Mouse (Mus musculus) forebrain, embryonic 13.5 days (tissue): ENCODE measurements at regions not wholly inside any gene's neighbourhood (a gene's known extent, or its start where the extent isn't known, plus 50 kb on each side); places are given as distances from the start of the nearest gene placed in this dataset.
A peak's percentile ranks its signal among the peaks of the same experiment; 100 is the strongest.

Experiments used
- ATAC-seq: fragments of 200-750 bp; cut with Nextera tagmentation; 2 replicates; pipeline ENCODE4 v1.8.0; 2017
- H3K27ac ChIP-seq: fragments of 300-500 bp; sonication (generic); 2 replicates; pipeline ENCODE4 v1.5.1; 2015; ENCODE audit warnings: inconsistent platforms, mild to moderate bottlenecking, moderate library complexity
- H3K27me3 ChIP-seq: fragments of 300-500 bp; sonication (generic); 2 replicates; pipeline ENCODE4 v1.6.1; 2015; ENCODE audit warnings: mild to moderate bottlenecking, inconsistent platforms
- H3K36me3 ChIP-seq: fragments of 300-500 bp; sonication (generic); 2 replicates; pipeline ENCODE4 v1.6.1; 2015; ENCODE audit warnings: mild to moderate bottlenecking, inconsistent platforms; ENCODE audit not compliant: poor library complexity, severe bottlenecking
- H3K4me1 ChIP-seq: fragments of 300-500 bp; sonication (generic); 2 replicates; pipeline ENCODE4 v1.6.1; 2015; ENCODE audit warnings: inconsistent platforms
- H3K4me2 ChIP-seq: fragments of 300-500 bp; sonication (generic); 2 replicates; pipeline ENCODE4 v1.6.1; 2015; ENCODE audit warnings: inconsistent platforms, mild to moderate bottlenecking, moderate library complexity
- H3K4me3 ChIP-seq: fragments of 300-500 bp; sonication (generic); 2 replicates; pipeline ENCODE4 v1.5.1; 2015; ENCODE audit warnings: mild to moderate bottlenecking, inconsistent platforms
- H3K9ac ChIP-seq: fragments of 300-500 bp; sonication (generic); 2 replicates; pipeline ENCODE4 v1.6.1; 2015; ENCODE audit warnings: mild to moderate bottlenecking, inconsistent platforms
- H3K9me3 ChIP-seq: fragments of 300-500 bp; sonication (generic); replicated peaks from 2 replicates; pipeline ENCODE4 v1.6.1; 2016; ENCODE audit warnings: inconsistent platforms
- WGBS: fragments of 180-500 bp; shearing (Covaris S2); methylation state at CpG from one replicate; pipeline ENCODE4 v1.1.7; 2015; 5-methylcytosine and 5-hydroxymethylcytosine counted together

- ATAC-seq: peak; percentile 97
- WGBS: 1% methylated on average over 6 of the region's 6 CpGs
- peaks cover 35% of the 10 kb centered on the region for H3K4me1 ChIP-seq
- H3K27ac ChIP-seq: no peak overlapping the region
- H3K27me3 ChIP-seq: peaks cover 71% of the 10 kb centered on the region
- H3K9me3 ChIP-seq: no peaks in the 10 kb centered on the region
- no peak overlapping the region for H3K9ac ChIP-seq
- H3K4me3 ChIP-seq: no peak overlapping the region
- no peak overlapping the region for H3K4me2 ChIP-seq
- no peaks in the 10 kb centered on the region for H3K36me3 ChIP-seq
Measured at GRCm38 (mm10) chr4:153224618-153225177, 257.9 kb downstream of the Ajap1 start.

GRCm38 (mm10) chr4:153223019-153223418, 259.6 kb downstream of the Ajap1 start:
- Histone ChIP-seq H3K36me3 (no peaks in the 10 kb centered on the region), H3K27ac (no peak overlapping the region), H3K27me3 (peaks cover 70% of the 10 kb centered on the region), H3K9me3 (no peaks in the 10 kb centered on the region), H3K4me1 (peaks cover 35% of the 10 kb centered on the region), H3K4me3 (no peak overlapping the region), H3K4me2 (no peak overlapping the region), H3K9ac (no peak overlapping the region)
- WGBS: 75% methylated on average over 5 of the region's 5 CpGs
- ATAC-seq: no peak

- Histone ChIP-seq H3K9me3 (no peaks in the 10 kb centered on the region), H3K27me3 (peaks cover 70% of the 10 kb centered on the region), H3K4me2 (no peak overlapping the region), H3K9ac (no peak overlapping the region), H3K27ac (no peak overlapping the region), H3K36me3 (no peaks in the 10 kb centered on the region), H3K4me3 (no peak overlapping the region), H3K4me1 (peaks cover 29% of the 10 kb centered on the region)
- no peak for ATAC-seq
- WGBS: 30% methylated on average over 5 of the region's 6 CpGs
Measured at GRCm38 (mm10) chr4:153220485-153220884, 262.1 kb downstream of the Ajap1 start.

- peaks cover 74% of the 10 kb centered on the region for H3K27me3 ChIP-seq
- H3K9me3 ChIP-seq: no peaks in the 10 kb centered on the region
- no peak overlapping the region for H3K27ac ChIP-seq
- H3K4me2 ChIP-seq: no peak overlapping the region
- H3K9ac ChIP-seq: no peak overlapping the region
- H3K4me3 ChIP-seq: no peak overlapping the region
- ATAC-seq: no peak
- 38% methylated on average over 7 of the region's 7 CpGs for WGBS
- H3K36me3 ChIP-seq: no peaks in the 10 kb centered on the region
- H3K4me1 ChIP-seq: peaks cover 25% of the 10 kb centered on the region
Measured at GRCm38 (mm10) chr4:153220074-153220473, 262.5 kb downstream of the Ajap1 start.

GRCm38 (mm10) chr4:153217541-153217980, 265.1 kb downstream of the Ajap1 start:
- Histone ChIP-seq H3K9me3 (no peaks in the 10 kb centered on the region), H3K36me3 (no peaks in the 10 kb centered on the region), H3K27ac (no peak overlapping the region), H3K4me3 (no peak overlapping the region), H3K9ac (no peak overlapping the region), H3K4me1 (peaks cover 7% of the 10 kb centered on the region), H3K27me3 (peaks cover 71% of the 10 kb centered on the region), H3K4me2 (no peak overlapping the region)
- ATAC-seq: no peak
- WGBS: 84% methylated on average over 9 of the region's 9 CpGs

- Histone ChIP-seq H3K4me1 (peaks cover 8% of the 10 kb centered on the region), H3K9ac (no peak overlapping the region), H3K4me3 (no peak overlapping the region), H3K27ac (no peak overlapping the region), H3K4me2 (no peak overlapping the region), H3K36me3 (no peaks in the 10 kb centered on the region), H3K9me3 (no peaks in the 10 kb centered on the region), H3K27me3 (peaks cover 41% of the 10 kb centered on the region)
- 47% methylated on average over 11 of the region's 11 CpGs for WGBS
- ATAC-seq: no peak
Measured at GRCm38 (mm10) chr4:153212095-153212494, 270.5 kb downstream of the Ajap1 start.

GRCm38 (mm10) chr4:153208822-153209221, 273.8 kb downstream of the Ajap1 start:
- 42% methylated on average over 2 of the region's 2 CpGs for WGBS
- Histone ChIP-seq H3K4me1 (peaks cover 15% of the 10 kb centered on the region), H3K27me3 (peaks cover 25% of the 10 kb centered on the region), H3K9me3 (no peaks in the 10 kb centered on the region), H3K27ac (no peak overlapping the region), H3K36me3 (no peaks in the 10 kb centered on the region), H3K4me2 (no peak overlapping the region), H3K9ac (no peak overlapping the region), H3K4me3 (no peak overlapping the region)
- ATAC-seq: no peak

GRCm38 (mm10) chr4:153208215-153208614, 274.4 kb downstream of the Ajap1 start:
- Histone ChIP-seq H3K9me3 (no peaks in the 10 kb centered on the region), H3K4me2 (no peak overlapping the region), H3K27me3 (peaks cover 21% of the 10 kb centered on the region), H3K9ac (no peak overlapping the region), H3K4me3 (no peak overlapping the region), H3K36me3 (no peaks in the 10 kb centered on the region), H3K27ac (no peak overlapping the region), H3K4me1 (peaks cover 15% of the 10 kb centered on the region)
- ATAC-seq: no peak
- WGBS: 81% methylated on average over 6 of the region's 6 CpGs

GRCm38 (mm10) chr4:153207578-153208102, 275.0 kb downstream of the Ajap1 start:
- Histone ChIP-seq H3K27ac (no peak overlapping the region), H3K4me3 (no peak overlapping the region), H3K4me2 (no peak overlapping the region), H3K36me3 (no peaks in the 10 kb centered on the region), H3K4me1 (peaks cover 15% of the 10 kb centered on the region), H3K27me3 (peaks cover 27% of the 10 kb centered on the region), H3K9ac (no peak overlapping the region), H3K9me3 (no peaks in the 10 kb centered on the region)
- WGBS: 79% methylated on average over 11 of the region's 11 CpGs
- ATAC-seq: no peak

- 55% methylated on average over 11 of the region's 11 CpGs for WGBS
Measured at GRCm38 (mm10) chr4:153206789-153207457, 275.7 kb downstream of the Ajap1 start.

GRCm38 (mm10) chr4:153204764-153205163, 277.8 kb downstream of the Ajap1 start:
- Histone ChIP-seq H3K27ac (no peak overlapping the region), H3K4me3 (no peak overlapping the region), H3K36me3 (no peaks in the 10 kb centered on the region), H3K9ac (no peak overlapping the region), H3K27me3 (peaks cover 21% of the 10 kb centered on the region; the same call in 1 of the 2 replicates), H3K4me1 (0 out of 2 replicates have a peak, but pooled peaks cover 8% of the 10 kb centered on the region), H3K4me2 (no peak overlapping the region), H3K9me3 (no peaks in the 10 kb centered on the region)
- ATAC-seq: 0 out of 2 replicates have a peak, but pooled peaks have one; percentile 33
- WGBS: 23% methylated on average over 7 of the region's 7 CpGs

More at GRCm38 (mm10) chr4:153206789-153207457, 275.7 kb downstream of the Ajap1 start:
- Histone ChIP-seq H3K4me2 (no peak overlapping the region), H3K36me3 (no peaks in the 10 kb centered on the region), H3K4me1 (peaks cover 9% of the 10 kb centered on the region), H3K9me3 (no peaks in the 10 kb centered on the region), H3K4me3 (no peak overlapping the region), H3K9ac (no peak overlapping the region), H3K27me3 (peaks cover 33% of the 10 kb centered on the region), H3K27ac (no peak overlapping the region)
- ATAC-seq: no peak
